Comparison of ENCODE assay signal across 21 mouse cellular contexts in the genomic region with DNA sequence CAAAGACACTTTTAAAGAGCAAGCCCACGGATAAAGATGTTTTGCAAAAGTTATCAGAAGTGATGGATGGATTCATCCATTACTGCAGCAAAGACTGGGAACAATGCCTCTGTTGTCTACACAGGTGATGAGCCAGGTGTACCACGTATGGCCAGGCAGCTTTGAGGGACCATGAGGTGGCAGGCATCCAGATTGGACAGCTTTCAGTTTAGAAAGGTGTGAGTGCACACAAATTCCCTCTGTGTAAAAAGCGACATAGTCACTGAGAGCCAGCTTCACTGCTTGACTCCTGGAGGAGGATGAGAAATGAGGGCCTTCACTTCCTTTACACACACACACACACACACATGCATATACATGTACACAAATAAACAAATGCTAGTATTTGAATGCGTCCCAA.
DNase-seq lines count a peak whose midpoint lies in the region; ATAC-seq and TF ChIP-seq lines count a peak whose summit lies in the region.
"Had no signal": no experiment of that assay in that cellular context is flagged by ENCODE, and none has a peak within 500 bp of the region (broad histone marks: within the 10 kb centered on the region; RNA-seq: fewer than 3 reads in every experiment).

No protein-coding gene starts in this region.

- H3K9me3 ChIP-seq in kidney, embryonic 16.5 days (ENCODE audit: low read length), result no peaks in the 10 kb centered on the region
- H3K9me3 ChIP-seq: embryonic facial prominence, embryonic 15.5 days; forebrain, embryonic 10.5 days; heart, embryonic 12.5 days had no signal

- H3K27ac ChIP-seq in cerebellum, adult 2 months (ENCODE audit: insufficient read depth, low read length), result no peak overlapping the region
- H3K27ac ChIP-seq in kidney, embryonic 16.5 days (ENCODE audit: low read length), result no peak overlapping the region
- H3K27ac ChIP-seq: embryonic facial prominence, embryonic 15.5 days; forebrain, embryonic 10.5 days; gastrocnemius, adult 2 months; hindbrain, embryonic 12.5 days had no signal

- H3K27me3 ChIP-seq in cerebellum, adult 2 months (ENCODE audit: control insufficient read depth, insufficient read depth, low read length), result no peaks in the 10 kb centered on the region
- H3K27me3 ChIP-seq in kidney, embryonic 16.5 days (ENCODE audit: insufficient read depth, low read length), result no peaks in the 10 kb centered on the region
- H3K27me3 ChIP-seq: embryonic facial prominence, embryonic 15.5 days; hindbrain, embryonic 12.5 days; Patski had no signal

- H3K4me1 ChIP-seq in cerebellum, adult 2 months (ENCODE audit: control insufficient read depth, insufficient read depth, low read length), result peaks cover 15% of the 10 kb centered on the region
- H3K4me1 ChIP-seq in kidney, embryonic 16.5 days (ENCODE audit: insufficient read depth, low read length), result no peaks in the 10 kb centered on the region
- H3K4me1 ChIP-seq: forebrain, embryonic 10.5 days; hindbrain, embryonic 12.5 days had no signal

- H3K36me3 ChIP-seq in kidney, embryonic 16.5 days (ENCODE audit: insufficient read depth, low read length), result peaks cover 2% of the 10 kb centered on the region; the same call in 1 of the 2 replicates
- H3K36me3 ChIP-seq: embryonic facial prominence, embryonic 15.5 days; heart, embryonic 12.5 days had no signal

- no peak overlapping the region for H3K4me3 ChIP-seq in cerebellum, adult 2 months (replicated peaks; ENCODE audit: insufficient read depth, low read depth, low read length)
- no peak overlapping the region for H3K4me3 ChIP-seq in kidney, embryonic 16.5 days (ENCODE audit: low read length)
- H3K4me3 ChIP-seq: embryonic facial prominence, embryonic 15.5 days; erythroblast, embryonic 14.5 days; forebrain, embryonic 10.5 days; gastrocnemius, adult 2 months; heart, embryonic 12.5 days; hindbrain, embryonic 12.5 days had no signal

- H3K9ac ChIP-seq in kidney, embryonic 16.5 days (replicated peaks; ENCODE audit: low read length), result no peak overlapping the region
- H3K9ac ChIP-seq: embryonic facial prominence, embryonic 15.5 days; heart, embryonic 12.5 days; hindbrain, embryonic 12.5 days had no signal

- 49% methylated on average over 4 of the region's 4 CpGs for whole genome bisulfite sequencing in cerebellum, adult 2 months
- WGBS in kidney, embryonic 16.5 days, result 88% methylated on average over 4 of the region's 4 CpGs

- no peak for TF ChIP-seq POLR2A in cerebellum, adult 2 months (IDR thresholded peaks at IDR 0.05; ENCODE audit: borderline replicate concordance, insufficient read depth, low read length)

- TF ChIP-seq CTCF in cerebellum, adult 2 months (IDR thresholded peaks at IDR 0.05; ENCODE audit: borderline replicate concordance, insufficient read depth, low read depth, low read length), result no peak

- ATAC-seq in kidney, embryonic 16.5 days (ENCODE audit: low FRiP score, low TSS enrichment), result no peak
- ATAC-seq: activated CD4-positive, CD25-positive, alpha-beta regulatory T cell, adult 4 months; forebrain, embryonic 14.5 days; hindbrain, embryonic 16.5 days; Patski had no signal

- no peak overlapping the region for H3K4me2 ChIP-seq in kidney, embryonic 16.5 days (replicated peaks; ENCODE audit: low read depth, low read length)
- H3K4me2 ChIP-seq: embryonic facial prominence, embryonic 15.5 days; heart, embryonic 12.5 days; hindbrain, embryonic 12.5 days had no signal

- peak; percentile 31 to 62 for DNase-seq in cerebellum, adult 2 months
- DNase-seq in cerebellum, postnatal 4 days (ENCODE audit: low spot score in 2 of 2), result no peak
- DNase-seq in brain, adult 2 months (ENCODE audit: low read depth, low spot score), result peak; percentile 36
- peak; percentile 8 for DNase-seq in cerebellum, adult 9-10 months
- peak; percentile 67 to 83 for DNase-seq in cerebellum, postnatal 25 days
- DNase-seq in urinary bladder, postnatal 25 days (ENCODE audit: low spot score), result no peak
- DNase-seq: adrenal gland, postnatal 14 days; gastrocnemius, adult 2 months; gastrocnemius, postnatal 25 days; heart, postnatal 36 days; kidney, adult 11 months had no signal

Comparison
In these comparisons a context has a peak if more than half of its experiments do, and no peak if none do; other contexts are left out.
1. DNase-seq: peak in cerebellum, adult 2 months (2 of 2), brain, adult 2 months (single experiment), cerebellum, adult 9-10 months (single experiment) and cerebellum, postnatal 25 days (2 of 2); none in cerebellum, postnatal 4 days (0 of 2) and urinary bladder, postnatal 25 days (single experiment).